Mouse (Mus musculus) C2C12 (cell line): ENCODE measurements at regions not wholly inside any gene's neighbourhood (a gene's known extent, or its start where the extent isn't known, plus 50 kb on each side); places are given as distances from the start of the nearest gene placed in this dataset.

Source experiments
- H3K27me3 ChIP-seq: one replicate; pipeline ENCODE4 v1.6.1; 2011; ENCODE audit not compliant: control insufficient read depth, insufficient read depth, insufficient read length
- H3K36me3 ChIP-seq: one replicate; pipeline ENCODE4 v1.6.1; 2011; ENCODE audit not compliant: control insufficient read depth, insufficient read depth
- H3K4me3 ChIP-seq: one replicate; pipeline ENCODE4 v1.5.1; 2011; ENCODE audit warnings: mild to moderate bottlenecking, control low read depth; ENCODE audit not compliant: poor library complexity, insufficient read depth, severe bottlenecking
- H3K79me2 ChIP-seq: one replicate; pipeline ENCODE4 v1.6.1; 2011; ENCODE audit not compliant: control insufficient read depth, insufficient read depth
- H3K79me3 ChIP-seq: one replicate; pipeline ENCODE4 v1.6.1; 2011; ENCODE audit warnings: low read depth, control low read depth
- H3ac ChIP-seq: one replicate; pipeline ENCODE3; 2011; ENCODE audit warnings: low read depth; ENCODE audit not compliant: control insufficient read depth, insufficient read length
- CEBPB ChIP-seq: IDR thresholded peaks from one replicate; pipeline ENCODE4 v1.6.1; 2011; ENCODE audit warnings: low read depth, mild to moderate bottlenecking, control low read depth, moderate library complexity
- CTCF ChIP-seq: IDR thresholded peaks from one replicate; pipeline ENCODE4 v1.5.1; 2011; ENCODE audit not compliant: control insufficient read depth, insufficient read depth, insufficient read length
- FOSL1 ChIP-seq: IDR thresholded peaks from one replicate; pipeline ENCODE4 v1.8.0; 2011; ENCODE audit warnings: mild to moderate bottlenecking, low read length; ENCODE audit not compliant: poor library complexity, insufficient read depth, severe bottlenecking
- MAX ChIP-seq: IDR thresholded peaks from one replicate; pipeline ENCODE4 v1.6.1; 2011; ENCODE audit warnings: mild to moderate bottlenecking, control low read depth
- MYOD1 ChIP-seq: IDR thresholded peaks from one replicate; pipeline ENCODE4 v1.6.1; 2011; ENCODE audit warnings: low read depth; ENCODE audit not compliant: control insufficient read depth, insufficient read length
- MYOG ChIP-seq: IDR thresholded peaks from one replicate; pipeline ENCODE4 v1.6.1; 2011; ENCODE audit not compliant: control insufficient read depth, insufficient read length; ENCODE audit errors: extremely low read depth
- USF1 ChIP-seq: IDR thresholded peaks from one replicate; pipeline ENCODE4 v1.6.1; 2011; ENCODE audit warnings: low read depth, mild to moderate bottlenecking, control low read depth, moderate library complexity

DNA sequence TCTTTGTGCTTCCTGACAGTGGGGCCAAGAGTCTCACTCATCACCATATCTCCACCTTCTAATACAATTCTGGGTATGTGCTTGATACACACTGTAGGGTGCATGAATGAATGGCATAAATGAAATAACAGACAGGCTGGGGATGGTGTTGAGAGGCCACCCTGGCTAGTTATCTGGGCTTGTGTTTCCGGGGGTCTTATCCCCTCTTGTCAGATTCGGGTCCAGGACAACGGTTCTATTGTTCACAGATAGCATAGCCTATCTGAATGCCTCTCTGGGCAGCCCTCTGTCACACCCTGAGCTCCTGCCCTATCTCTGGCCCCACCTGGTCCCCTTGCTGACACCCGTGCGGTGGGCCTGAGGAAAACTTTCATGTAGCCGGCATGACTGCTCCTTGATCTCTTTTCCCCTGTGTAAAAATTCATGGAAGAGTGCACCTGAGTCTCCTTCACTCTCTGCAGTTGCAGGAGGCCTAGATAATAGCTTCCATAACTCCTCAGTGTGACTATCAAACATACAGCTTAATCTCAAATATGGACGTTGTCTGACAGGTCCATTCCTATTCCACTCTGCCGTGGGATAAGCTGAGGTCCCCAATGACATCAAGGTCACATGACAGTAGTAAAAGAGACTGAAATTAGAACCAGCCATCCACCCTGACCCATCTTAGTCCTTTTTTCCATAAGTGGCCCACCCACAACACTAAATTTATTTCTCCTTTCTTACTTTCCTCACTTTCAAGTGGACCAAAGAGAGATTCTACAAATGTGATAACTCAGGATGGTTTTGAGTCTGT, 1298.4 kb upstream of the A1bg start:
- Histone ChIP-seq H3K27me3 (no peaks in the 10 kb centered on the region), H3K79me2 (peaks cover 87% of the 10 kb centered on the region), H3K4me3 (no peak overlapping the region), H3ac (no peak overlapping the region), H3K79me3 (peaks cover 29% of the 10 kb centered on the region), H3K36me3 (peaks cover 64% of the 10 kb centered on the region)
- TF ChIP-seq USF1 (peak; percentile 42), CEBPB (no peak)

- no peak overlapping the region for H3K4me3 ChIP-seq
- H3ac ChIP-seq, result no peak overlapping the region
- H3K79me2 ChIP-seq, result peaks cover 89% of the 10 kb centered on the region
- no peaks in the 10 kb centered on the region for H3K27me3 ChIP-seq
- H3K36me3 ChIP-seq, result peaks cover 66% of the 10 kb centered on the region
- TF ChIP-seq MYOD1 (no peak), USF1 (no peak), FOSL1 (no peak), CEBPB (no peak), CTCF (no peak)
- peaks cover 25% of the 10 kb centered on the region for H3K79me3 ChIP-seq
Observed at GRCm38 (mm10) chr15:62220620-62221019, 1297.8 kb upstream of the A1bg start.

DNA sequence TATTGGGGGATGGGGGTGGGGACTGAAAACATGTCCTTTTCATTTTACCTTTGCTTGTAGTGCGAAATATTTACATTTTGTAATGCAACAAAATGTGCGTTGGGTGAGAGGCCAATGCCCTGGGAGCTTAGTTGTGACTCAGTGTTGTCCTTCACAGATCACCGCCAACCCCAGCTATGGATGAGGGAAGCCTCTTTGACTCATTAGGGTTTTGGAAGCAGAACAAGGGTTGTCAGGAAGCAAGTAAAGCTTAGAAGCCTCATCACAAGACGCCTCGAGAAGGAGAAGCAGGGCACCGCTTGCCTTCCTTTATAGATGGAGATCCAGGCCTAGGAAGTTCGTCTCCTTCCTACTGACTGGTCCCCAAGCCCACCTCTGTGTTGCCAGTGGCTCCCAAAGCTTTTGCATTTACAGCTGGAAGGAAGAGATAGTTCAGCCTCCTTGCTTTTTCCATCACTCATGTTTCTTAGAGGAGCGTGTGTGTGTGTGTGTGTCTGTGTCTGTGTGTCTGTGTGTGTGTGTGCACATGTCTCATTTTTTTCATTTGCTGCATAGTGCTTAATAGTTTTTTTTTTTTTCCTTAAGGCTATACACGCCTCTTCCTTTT, 1297.2 kb upstream of the A1bg start:
- TF ChIP-seq CEBPB (no peak), FOSL1 (no peak), MAX (no peak)
- Histone ChIP-seq H3K27me3 (no peaks in the 10 kb centered on the region), H3ac (no peak overlapping the region), H3K79me2 (peaks cover 89% of the 10 kb centered on the region), H3K4me3 (no peak overlapping the region), H3K36me3 (peaks cover 69% of the 10 kb centered on the region), H3K79me3 (peaks cover 29% of the 10 kb centered on the region)

DNA sequence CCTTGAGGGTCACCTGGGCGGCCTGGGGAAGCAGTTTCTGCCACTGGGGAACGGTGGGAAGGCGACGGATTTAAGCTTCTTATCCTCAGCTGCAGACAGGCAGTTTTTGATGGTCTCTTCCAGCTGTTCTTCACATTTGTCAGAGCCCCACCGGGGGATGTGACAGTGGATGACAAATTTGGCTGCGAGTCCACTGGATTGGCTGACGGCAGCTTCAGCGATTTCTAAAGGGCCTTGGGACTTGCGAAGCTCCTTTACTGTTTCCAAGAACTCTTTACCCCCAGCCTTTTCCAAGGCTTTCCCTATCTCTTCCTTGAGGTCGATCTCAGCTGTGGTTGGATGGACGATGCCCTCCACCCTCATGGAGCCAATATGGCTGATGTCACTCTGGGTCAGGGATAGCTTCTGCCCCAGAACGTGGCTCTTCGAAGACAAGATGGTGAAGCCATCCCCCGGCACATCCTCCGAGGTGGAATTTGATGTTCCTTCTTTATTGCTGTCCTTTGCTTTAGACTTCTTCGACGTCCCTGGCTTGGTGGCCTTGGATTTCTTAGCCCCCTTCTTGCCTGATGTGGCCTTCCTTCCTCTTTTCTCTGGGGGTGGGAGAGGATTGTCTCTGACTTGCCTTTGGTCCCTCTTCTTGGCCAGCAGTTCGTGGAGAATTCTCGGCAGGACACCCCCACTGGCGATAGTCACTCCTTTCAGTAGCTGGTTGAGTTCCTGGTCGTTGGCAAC, 1295.7 kb upstream of the A1bg start:
- Histone ChIP-seq H3K36me3 (peaks cover 72% of the 10 kb centered on the region), H3K27me3 (no peaks in the 10 kb centered on the region), H3K79me3 (peaks cover 24% of the 10 kb centered on the region), H3K79me2 (peaks cover 86% of the 10 kb centered on the region), H3K4me3 (no peak overlapping the region), H3ac (no peak overlapping the region)
- no peak for TF ChIP-seq CTCF
- TF ChIP-seq MYOG, result no peak
- TF ChIP-seq CEBPB, result no peak
- TF ChIP-seq MYOD1, result no peak
- TF ChIP-seq FOSL1, result no peak
- TF ChIP-seq MAX, result no peak
- no peak for TF ChIP-seq USF1

GRCm38 (mm10) chr15:62216688-62217477, 1294.1 kb upstream of the A1bg start:
- H3K79me2 ChIP-seq, result peaks cover 88% of the 10 kb centered on the region
- no peak overlapping the region for H3ac ChIP-seq
- TF ChIP-seq FOSL1 (no peak), MAX (no peak), CTCF (no peak), CEBPB (no peak), MYOG (no peak), USF1 (no peak), MYOD1 (no peak)
- peaks cover 83% of the 10 kb centered on the region for H3K36me3 ChIP-seq
- H3K27me3 ChIP-seq, result no peaks in the 10 kb centered on the region
- H3K79me3 ChIP-seq, result peaks cover 32% of the 10 kb centered on the region
- H3K4me3 ChIP-seq, result no peak overlapping the region
